Mouse (Mus musculus): Measurements from ENCODE around the gene Adh6a. TPM values are rescaled to one million over a fixed set of nuclear protein-coding genes. Genes with fewer than 3 reads are reported as not detected.

Adh6a gene
- not detected for total RNA-seq (2022)

GRCm38 (mm10) chr3:138312965-138313364 lies at the start of gene Adh6a:
Gene Adh6a, plus strand, starts transcription at chr3:138313286.
- no peak for DNase-seq (ENCODE audit: low spot score in 2 of 2)

GRCm38 (mm10) chr3:138264648-138265047 lies 48.4 kb upstream of the Adh6a start:
- DNase-seq (ENCODE audit: low spot score in 2 of 2) = no peak

GRCm38 (mm10) chr3:138270507-138270906 lies 42.6 kb upstream of the Adh6a start:
- no peak for DNase-seq (ENCODE audit: low spot score in 2 of 2)

- no peak for DNase-seq (ENCODE audit: low spot score in 2 of 2)
These were observed 41.8 kb upstream of the Adh6a start for GRCm38 (mm10) chr3:138271297-138271696.

- DNase-seq (ENCODE audit: low spot score in 2 of 2) = no peak
These were observed 40.0 kb upstream of the Adh6a start for GRCm38 (mm10) chr3:138273080-138273479.

GRCm38 (mm10) chr3:138275100-138275499 lies 38.0 kb upstream of the Adh6a start:
- no peak for DNase-seq (ENCODE audit: low spot score in 2 of 2)

- DNase-seq (ENCODE audit: low spot score in 2 of 2) = no peak
These were observed 30.5 kb upstream of the Adh6a start for GRCm38 (mm10) chr3:138282556-138282955.

GRCm38 (mm10) chr3:138283831-138284230 lies 29.3 kb upstream of the Adh6a start:
- DNase-seq (ENCODE audit: low spot score in 2 of 2) = no peak

GRCm38 (mm10) chr3:138285986-138286385 lies 27.1 kb upstream of the Adh6a start:
- DNase-seq (ENCODE audit: low spot score in 2 of 2) = no peak

- DNase-seq (ENCODE audit: low spot score in 2 of 2) = no peak
These were observed 25.4 kb upstream of the Adh6a start for GRCm38 (mm10) chr3:138287686-138288085.

- DNase-seq (ENCODE audit: low spot score in 2 of 2) = no peak
These were observed 22.4 kb upstream of the Adh6a start for GRCm38 (mm10) chr3:138290672-138291071.

GRCm38 (mm10) chr3:138291529-138292117 lies 21.5 kb upstream of the Adh6a start:
- DNase-seq (ENCODE audit: low spot score in 2 of 2) = no peak

- DNase-seq (ENCODE audit: low spot score in 2 of 2) = no peak
These were observed 19.7 kb upstream of the Adh6a start for GRCm38 (mm10) chr3:138293298-138293895.

GRCm38 (mm10) chr3:138300130-138300529 lies 13.0 kb upstream of the Adh6a start:
- DNase-seq (ENCODE audit: low spot score in 2 of 2) = no peak

- DNase-seq (ENCODE audit: low spot score in 2 of 2) = no peak
These were observed 10.4 kb upstream of the Adh6a start for GRCm38 (mm10) chr3:138302676-138303075.

GRCm38 (mm10) chr3:138303771-138304488 lies 9.2 kb upstream of the Adh6a start:
- no peak for DNase-seq (ENCODE audit: low spot score in 2 of 2)

GRCm38 (mm10) chr3:138304489-138304871 lies 8.6 kb upstream of the Adh6a start:
- DNase-seq (ENCODE audit: low spot score in 2 of 2) = no peak

- DNase-seq (ENCODE audit: low spot score in 2 of 2) = peak; percentile 9 to 31
These were observed 7.4 kb upstream of the Adh6a start for GRCm38 (mm10) chr3:138305486-138306289.

GRCm38 (mm10) chr3:138306290-138306683 lies 6.8 kb upstream of the Adh6a start:
- DNase-seq (ENCODE audit: low spot score in 2 of 2) = no peak

GRCm38 (mm10) chr3:138309910-138310309 lies 3.2 kb upstream of the Adh6a start:
- DNase-seq (ENCODE audit: low spot score in 2 of 2) = no peak

GRCm38 (mm10) chr3:138311015-138311414 lies 2.1 kb upstream of the Adh6a start:
- no peak for DNase-seq (ENCODE audit: low spot score in 2 of 2)

GRCm38 (mm10) chr3:138316908-138317472 lies 3.9 kb downstream of the Adh6a start:
- no peak for DNase-seq (ENCODE audit: low spot score in 2 of 2)
